Mouse (Mus musculus) ES-Bruce4 (cell line): ENCODE results near the gene Ldhb.

Experiments
- CTCF ChIP-seq: IDR thresholded peaks from one replicate; pipeline ENCODE4 v1.8.1; 2011; ENCODE audit warnings: low read depth, low read length
- EP300 ChIP-seq: IDR thresholded peaks from 2 replicates; pipeline ENCODE4 v1.6.1; 2011; ENCODE audit warnings: low read depth, low read length; ENCODE audit not compliant: insufficient read depth
- POLR2A ChIP-seq: IDR thresholded peaks from one replicate; pipeline ENCODE4 v1.8.1; 2011; ENCODE audit warnings: low read length; ENCODE audit not compliant: insufficient read depth

- no peak for TF ChIP-seq CTCF
- no peak for TF ChIP-seq POLR2A
- no peak for TF ChIP-seq EP300
Observed at GRCm38 (mm10) chr6:142503601-142504000, 4.2 kb downstream of the Ldhb start.
